Mouse (Mus musculus): Measurements from ENCODE around the gene Olfr288. TPM values are rescaled to one million over a fixed set of nuclear protein-coding genes. Genes with fewer than 3 reads are reported as not detected.

Olfr288 gene
- total and polyA plus RNA-seq, 3 experiments: not detected

- 24% methylated on average over 4 of the region's 4 CpGs for WGBS
- no peaks in the 10 kb centered on the region for H3K79me2 ChIP-seq (replicated peaks; ENCODE audit: control insufficient read depth, insufficient read depth, low read length)
- no peaks in the 10 kb centered on the region for H3K27me3 ChIP-seq (ENCODE audit: control insufficient read depth, insufficient read depth, low read length)
- TF ChIP-seq CTCF (IDR thresholded peaks at IDR 0.05) (no peak), EP300 (IDR thresholded peaks at IDR 0.05; ENCODE audit: insufficient read depth, low read depth, low read length) (no peak), POLR2A (IDR thresholded peaks at IDR 0.05; ENCODE audit: insufficient read depth, low read depth, low read length) (no peak)
- H3K4me3 ChIP-seq: no peak overlapping the region
- intact Hi-C loops (cut with DNase I): no loop called here
- H3K9ac ChIP-seq (ENCODE audit: low read depth, low read length): no peak overlapping the region
- no peaks in the 10 kb centered on the region for H3K4me1 ChIP-seq (ENCODE audit: control insufficient read depth, insufficient read depth, low read length)
- DNase-seq: no peak
- H3K27ac ChIP-seq: peak overlapping the region; percentile 38
- H3K36me3 ChIP-seq (ENCODE audit: control insufficient read depth, insufficient read depth, low read length): peaks cover 4% of the 10 kb centered on the region
These were observed 32.8 kb downstream of the Olfr288 start for GRCm38 (mm10) chr15:98162561-98162960.

- Histone ChIP-seq H3K9ac (ENCODE audit: low read depth, low read length) (no peak overlapping the region), H3K36me3 (ENCODE audit: control insufficient read depth, insufficient read depth, low read length) (peaks cover 4% of the 10 kb centered on the region), H3K79me2 (replicated peaks; ENCODE audit: control insufficient read depth, insufficient read depth, low read length) (no peaks in the 10 kb centered on the region), H3K4me1 (ENCODE audit: control insufficient read depth, insufficient read depth, low read length) (no peaks in the 10 kb centered on the region), H3K27ac (no peak overlapping the region), H3K4me3 (no peak overlapping the region), H3K27me3 (ENCODE audit: control insufficient read depth, insufficient read depth, low read length) (no peaks in the 10 kb centered on the region)
- intact Hi-C loops (cut with DNase I): no loop called here
- TF ChIP-seq EP300 (IDR thresholded peaks at IDR 0.05; ENCODE audit: insufficient read depth, low read depth, low read length) (no peak), POLR2A (IDR thresholded peaks at IDR 0.05; ENCODE audit: insufficient read depth, low read depth, low read length) (no peak), CTCF (IDR thresholded peaks at IDR 0.05) (no peak)
- 58% methylated on average over 19 of the region's 19 CpGs for WGBS
- no peak for DNase-seq
These were observed 34.1 kb downstream of the Olfr288 start for GRCm38 (mm10) chr15:98161026-98161805.

GRCm38 (mm10) chr15:98157253-98157652 lies 38.1 kb downstream of the Olfr288 start:
- no peak for TF ChIP-seq CTCF (IDR thresholded peaks at IDR 0.05)
- TF ChIP-seq POLR2A (IDR thresholded peaks at IDR 0.05; ENCODE audit: insufficient read depth, low read depth, low read length): no peak
- no peak for TF ChIP-seq EP300 (IDR thresholded peaks at IDR 0.05; ENCODE audit: insufficient read depth, low read depth, low read length)
- H3K36me3 ChIP-seq (ENCODE audit: control insufficient read depth, insufficient read depth, low read length): peaks cover 3% of the 10 kb centered on the region
- no peaks in the 10 kb centered on the region for H3K79me2 ChIP-seq (replicated peaks; ENCODE audit: control insufficient read depth, insufficient read depth, low read length)
- no peak overlapping the region for H3K27ac ChIP-seq
- H3K4me1 ChIP-seq (ENCODE audit: control insufficient read depth, insufficient read depth, low read length): no peaks in the 10 kb centered on the region
- 50% methylated on average over 1 of the region's 1 CpGs for WGBS
- H3K4me3 ChIP-seq: no peak overlapping the region
- no peaks in the 10 kb centered on the region for H3K27me3 ChIP-seq (ENCODE audit: control insufficient read depth, insufficient read depth, low read length)
- no peak for DNase-seq
- intact Hi-C loops (cut with DNase I): no loop called here
- H3K9ac ChIP-seq (ENCODE audit: low read depth, low read length): no peak overlapping the region

DNA sequence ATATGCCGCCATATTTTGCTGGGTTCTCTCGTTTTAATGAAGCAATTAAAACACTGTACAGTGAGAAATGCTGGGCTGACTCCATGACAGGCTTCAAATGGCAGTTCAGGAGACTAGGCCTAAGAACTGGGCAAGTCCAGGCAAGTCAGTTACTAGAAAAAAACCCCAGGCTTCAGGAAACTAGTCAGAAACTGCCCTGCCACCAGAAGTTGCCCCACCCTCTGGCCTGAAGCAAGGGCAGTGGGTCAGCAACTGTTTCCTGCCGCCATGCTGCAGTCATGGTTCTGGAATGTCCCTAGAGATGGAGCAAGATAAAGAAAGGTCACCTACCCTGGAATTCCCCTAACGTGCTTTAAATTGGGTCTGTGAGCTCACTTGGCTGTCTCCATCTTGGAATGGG lies 39.4 kb downstream of the Olfr288 start:
- H3K79me2 ChIP-seq (replicated peaks; ENCODE audit: control insufficient read depth, insufficient read depth, low read length): no peaks in the 10 kb centered on the region
- intact Hi-C loops (cut with DNase I): no loop called here
- H3K4me3 ChIP-seq: no peak overlapping the region
- no peak for TF ChIP-seq POLR2A (IDR thresholded peaks at IDR 0.05; ENCODE audit: insufficient read depth, low read depth, low read length)
- TF ChIP-seq EP300 (IDR thresholded peaks at IDR 0.05; ENCODE audit: insufficient read depth, low read depth, low read length): no peak
- TF ChIP-seq CTCF (IDR thresholded peaks at IDR 0.05): no peak
- DNase-seq: no peak
- no peak overlapping the region for H3K27ac ChIP-seq
- H3K27me3 ChIP-seq (ENCODE audit: control insufficient read depth, insufficient read depth, low read length): no peaks in the 10 kb centered on the region
- whole genome bisulfite sequencing: 62% methylated on average over 4 of the region's 4 CpGs
- no peak overlapping the region for H3K9ac ChIP-seq (ENCODE audit: low read depth, low read length)
- no peaks in the 10 kb centered on the region for H3K36me3 ChIP-seq (ENCODE audit: control insufficient read depth, insufficient read depth, low read length)
- no peaks in the 10 kb centered on the region for H3K4me1 ChIP-seq (ENCODE audit: control insufficient read depth, insufficient read depth, low read length)

DNA sequence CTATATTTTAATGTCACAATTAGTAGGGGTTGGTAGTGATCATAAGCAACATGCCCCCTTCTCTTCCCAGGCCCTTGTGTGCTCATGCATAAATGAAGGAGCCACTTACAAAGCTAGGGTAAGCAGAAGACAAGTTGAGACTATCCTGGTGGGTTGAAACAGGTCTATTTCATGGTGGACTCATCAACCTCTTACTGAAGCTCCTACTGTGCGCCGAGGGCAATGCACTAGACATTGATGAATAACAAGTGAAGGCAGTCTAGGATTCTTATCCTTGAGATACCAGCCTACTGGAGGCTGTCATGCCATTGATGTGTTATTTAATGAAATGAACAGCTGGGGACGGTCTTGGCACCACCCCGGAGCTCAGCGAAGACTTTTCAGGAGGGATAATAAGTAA lies 40.1 kb downstream of the Olfr288 start:
- no peaks in the 10 kb centered on the region for H3K4me1 ChIP-seq (ENCODE audit: control insufficient read depth, insufficient read depth, low read length)
- no peak overlapping the region for H3K4me3 ChIP-seq
- no peak overlapping the region for H3K9ac ChIP-seq (ENCODE audit: low read depth, low read length)
- no peaks in the 10 kb centered on the region for H3K79me2 ChIP-seq (replicated peaks; ENCODE audit: control insufficient read depth, insufficient read depth, low read length)
- no peaks in the 10 kb centered on the region for H3K36me3 ChIP-seq (ENCODE audit: control insufficient read depth, insufficient read depth, low read length)
- WGBS: 86% methylated on average over 5 of the region's 5 CpGs
- no peak overlapping the region for H3K27ac ChIP-seq
- intact Hi-C loops (cut with DNase I): no loop called here
- H3K27me3 ChIP-seq (ENCODE audit: control insufficient read depth, insufficient read depth, low read length): no peaks in the 10 kb centered on the region
- DNase-seq: no peak
- no peak for TF ChIP-seq POLR2A (IDR thresholded peaks at IDR 0.05; ENCODE audit: insufficient read depth, low read depth, low read length)
- TF ChIP-seq CTCF (IDR thresholded peaks at IDR 0.05): no peak
- no peak for TF ChIP-seq EP300 (IDR thresholded peaks at IDR 0.05; ENCODE audit: insufficient read depth, low read depth, low read length)

GRCm38 (mm10) chr15:98154631-98155030 lies 40.7 kb downstream of the Olfr288 start:
- no peak overlapping the region for H3K27ac ChIP-seq
- H3K79me2 ChIP-seq (replicated peaks; ENCODE audit: control insufficient read depth, insufficient read depth, low read length): no peaks in the 10 kb centered on the region
- TF ChIP-seq POLR2A (IDR thresholded peaks at IDR 0.05; ENCODE audit: insufficient read depth, low read depth, low read length) (no peak), EP300 (IDR thresholded peaks at IDR 0.05; ENCODE audit: insufficient read depth, low read depth, low read length) (no peak), CTCF (IDR thresholded peaks at IDR 0.05) (no peak)
- H3K27me3 ChIP-seq (ENCODE audit: control insufficient read depth, insufficient read depth, low read length): no peaks in the 10 kb centered on the region
- H3K4me1 ChIP-seq (ENCODE audit: control insufficient read depth, insufficient read depth, low read length): no peaks in the 10 kb centered on the region
- H3K9ac ChIP-seq (ENCODE audit: low read depth, low read length): no peak overlapping the region
- H3K36me3 ChIP-seq (ENCODE audit: control insufficient read depth, insufficient read depth, low read length): no peaks in the 10 kb centered on the region
- intact Hi-C loops (cut with DNase I): loop anchor here (1.0 to 5.0 kb wide), 2 partner anchors 47 to 65 kb away; no protein-coding TSS in a partner anchor
- no peak overlapping the region for H3K4me3 ChIP-seq
- WGBS: 82% methylated on average over 3 of the region's 3 CpGs
- no peak for DNase-seq
